Mouse (Mus musculus) left cerebral cortex, adult 18-20 months (tissue): ENCODE measurements around the gene Zfp563. TPM values are rescaled to one million over a fixed set of nuclear protein-coding genes. Genes with fewer than 3 reads are reported as not detected.

Experiments used
- DNase-seq, 2 experiments: peaks; one replicate each; pipeline ENCODE4 v3.0.0; 2021 to 2022; ENCODE audit warnings: low spot score in 2 of 2, mixed read lengths in 1 of 2
- long read RNA-seq, 2 experiments: library from polyadenylated mRNA; stranded (forward); transcript quantifications; one replicate each; pipeline ENCODE4 v2.0.0; 2021
- total RNA-seq, 2 experiments: library from RNA; stranded (reverse); gene quantifications; 2 replicates each; pipeline ENCODE4 v1.2.3; 2021

Gene Zfp563
- total RNA-seq = 10 to 100 TPM; 16.5 to 21.2 TPM
- long read RNA-seq, experiment 1, full-length matches to known transcripts = 4 of 6 reads
- long read RNA-seq, experiment 1, partial matches to known transcripts = 0 of 6 reads
- long read RNA-seq, experiment 1, other reads (novel, unspliced or antisense) = 2 of 6 reads
- long read RNA-seq, experiment 2, partial matches to known transcripts = 0 of 5 reads
- long read RNA-seq, experiment 2, other reads (novel, unspliced or antisense) = 3 of 5 reads

DNA sequence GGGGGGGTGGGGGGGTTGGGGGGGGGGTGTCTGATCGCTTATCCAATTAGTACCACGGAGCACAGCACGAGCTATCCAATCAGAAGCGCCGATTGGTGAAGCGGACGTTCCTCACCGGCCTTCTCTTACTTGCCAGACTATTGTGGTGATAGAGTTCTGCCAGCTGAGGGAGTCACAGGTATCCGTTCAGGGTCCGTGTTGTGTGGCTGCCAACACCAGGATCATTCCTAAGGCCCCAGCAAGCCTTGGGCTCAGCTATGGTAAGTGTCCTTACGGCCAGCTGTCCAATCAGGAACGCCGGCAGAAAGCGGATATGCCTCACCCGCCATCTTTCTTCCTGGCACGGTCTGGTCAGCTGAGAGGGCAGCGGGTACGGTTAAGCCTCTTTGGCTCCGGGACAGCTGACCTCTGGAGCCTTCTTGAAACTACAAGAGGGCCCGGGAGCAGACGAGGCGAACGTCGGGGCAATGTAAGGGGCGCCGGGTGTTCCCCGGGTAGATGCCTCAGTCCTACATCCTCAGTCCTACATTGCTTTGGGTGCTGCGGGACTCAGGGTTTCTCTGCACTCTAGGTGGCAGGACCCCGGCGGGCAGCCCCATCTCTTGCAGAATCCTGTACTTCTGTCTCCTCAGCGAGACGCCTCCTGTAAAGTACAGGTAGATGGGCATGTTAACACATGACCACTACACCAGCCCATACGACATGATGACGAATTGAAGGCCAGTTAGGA lies at the start of gene Zfp563:
TSS of gene Zfp563 (plus strand) at position 91 of the 730 bp plus-strand sequence.
- peak; percentile 93 to 94 for DNase-seq

DNA sequence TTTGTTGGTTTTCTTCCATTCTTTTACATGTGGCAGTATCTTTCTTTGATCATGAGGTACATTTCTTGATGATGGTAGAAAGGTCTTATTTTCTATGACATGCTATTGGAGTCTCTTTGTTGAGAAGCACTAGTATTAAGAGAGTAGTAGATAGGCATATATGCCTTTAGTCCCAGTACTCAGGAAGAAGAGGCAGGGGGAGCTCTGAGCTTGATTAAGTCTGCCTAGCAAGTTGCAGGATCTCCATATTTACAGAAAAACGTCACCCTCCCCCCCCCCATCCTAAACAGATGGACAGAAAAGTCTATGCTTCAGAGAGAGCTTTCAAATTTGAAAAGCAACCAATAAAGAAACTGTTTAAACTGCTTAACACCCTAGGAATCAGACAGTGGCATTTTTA lies 30.3 kb upstream of the Zfp563 start:
- no peak for DNase-seq

DNA sequence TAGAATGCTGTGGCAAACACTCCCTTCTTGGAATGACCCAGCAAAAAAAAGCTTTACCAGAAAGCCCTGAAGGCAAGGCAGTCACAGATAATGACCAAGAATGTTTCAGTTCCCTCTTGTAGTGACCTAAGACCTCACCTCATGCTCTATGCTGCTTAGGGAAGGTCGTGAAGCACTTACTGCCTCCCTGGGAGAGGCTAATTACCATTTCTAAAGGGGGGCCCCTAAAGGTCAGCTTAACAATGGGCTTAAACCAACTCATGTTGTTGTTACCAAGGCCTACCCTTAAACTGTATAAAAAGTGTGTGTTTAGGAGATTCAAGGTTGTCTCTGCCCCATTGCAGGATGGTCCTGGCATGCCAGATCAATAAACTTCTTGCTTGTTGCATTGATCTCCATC lies 26.1 kb upstream of the Zfp563 start:
- DNase-seq = no peak

DNA sequence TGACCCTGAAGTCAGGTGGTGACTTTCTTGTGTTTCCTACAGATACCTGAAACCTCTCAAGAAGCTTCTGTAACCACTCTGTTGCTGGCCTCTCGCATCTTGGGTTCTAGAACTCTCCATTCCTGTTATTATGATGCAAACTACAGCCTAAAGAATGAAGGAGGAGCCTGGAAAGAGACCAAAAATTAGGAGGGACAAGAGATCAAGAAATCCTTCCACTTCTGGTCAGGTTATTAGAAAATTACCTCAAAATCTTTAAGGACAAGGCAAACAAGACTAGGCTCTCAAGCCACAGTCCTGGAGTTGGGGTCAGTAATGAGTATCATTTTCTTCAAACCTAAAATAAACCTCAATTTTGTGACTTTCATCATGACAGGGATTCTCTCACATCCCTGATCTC lies 21.2 kb upstream of the Zfp563 start, which contains the start of gene 4921501E09Rik:
TSS of gene 4921501E09Rik (minus strand) at position 101 of the 400 bp plus-strand sequence.
- no peak for DNase-seq

DNA sequence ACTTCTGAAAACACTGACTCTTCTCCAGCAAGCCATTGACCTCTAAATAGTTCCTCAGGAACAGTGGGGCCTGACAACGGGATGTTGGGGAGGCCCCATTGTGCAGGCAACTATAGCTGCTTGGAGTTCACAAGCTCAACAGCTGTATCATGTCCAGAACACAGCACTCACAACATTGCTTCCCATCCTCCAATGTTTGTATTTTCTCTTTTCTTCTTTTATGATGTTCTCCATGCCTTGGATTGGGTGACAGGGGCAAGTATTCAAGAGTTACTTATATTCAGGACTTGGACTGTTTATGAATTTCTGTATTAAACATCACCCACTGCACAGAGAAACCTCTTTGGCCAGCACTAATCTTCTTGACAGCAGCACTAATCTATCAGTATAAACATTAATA lies 2.5 kb downstream of the Zfp563 start:
- DNase-seq = no peak

DNA sequence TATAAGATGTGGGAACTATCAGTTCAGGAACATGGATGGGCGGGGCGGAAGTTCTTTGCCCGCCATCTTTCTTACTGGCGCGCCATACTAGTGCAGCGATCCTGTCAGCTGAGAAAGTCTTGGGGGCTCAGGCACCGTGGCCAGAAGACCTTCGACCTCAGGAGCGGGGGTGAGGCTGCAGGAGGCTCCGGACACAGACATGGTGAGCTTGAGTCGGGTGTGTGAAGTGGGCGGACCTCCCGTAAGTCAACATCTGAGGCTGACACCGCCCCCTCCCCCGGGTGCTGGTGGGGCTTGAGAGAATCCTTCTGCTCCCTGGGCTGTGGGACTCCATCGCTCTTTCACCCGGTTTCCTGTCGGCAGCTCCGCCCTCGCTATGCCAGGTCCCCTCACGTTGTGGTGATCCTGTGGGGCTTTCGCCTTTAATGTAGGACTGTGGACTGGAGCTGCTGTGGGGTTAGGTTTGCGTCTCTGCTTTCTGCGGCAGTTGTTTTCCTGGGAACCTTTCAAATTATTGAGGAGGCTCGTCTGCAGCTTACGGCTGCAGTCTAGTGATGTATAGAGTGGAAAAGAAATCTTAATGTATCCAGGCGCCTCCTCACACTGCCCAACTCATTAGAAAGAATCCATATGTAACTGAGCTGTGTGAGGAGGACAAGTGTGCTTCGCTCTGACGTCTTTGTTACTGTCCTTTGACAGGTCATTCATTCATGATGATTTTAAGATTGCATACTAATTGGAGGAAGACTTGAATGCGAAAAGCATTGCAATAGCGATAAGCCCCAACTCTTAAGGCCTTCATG lies 3.5 kb downstream of the Zfp563 start:
- peak; percentile 81 to 85 for DNase-seq

DNA sequence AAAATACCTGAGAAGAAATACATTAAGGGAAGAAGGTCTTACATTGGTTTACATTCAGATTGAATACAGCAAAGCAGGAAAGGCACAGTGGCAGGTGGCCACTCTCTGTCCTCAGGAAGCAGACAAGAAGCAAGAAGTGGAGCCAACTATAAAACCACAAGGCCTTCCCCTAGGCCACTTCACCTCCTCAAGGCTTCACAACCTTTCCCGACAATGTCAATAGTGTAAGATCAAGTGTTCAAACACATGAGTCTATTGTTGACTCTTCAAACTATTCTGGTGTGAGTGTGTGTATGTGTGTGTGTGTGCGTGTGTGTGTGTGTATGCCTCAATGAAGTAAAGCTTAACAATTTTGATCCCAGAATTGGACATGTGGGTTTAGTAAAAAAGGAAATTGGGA lies 8.3 kb downstream of the Zfp563 start:
- no peak for DNase-seq

DNA sequence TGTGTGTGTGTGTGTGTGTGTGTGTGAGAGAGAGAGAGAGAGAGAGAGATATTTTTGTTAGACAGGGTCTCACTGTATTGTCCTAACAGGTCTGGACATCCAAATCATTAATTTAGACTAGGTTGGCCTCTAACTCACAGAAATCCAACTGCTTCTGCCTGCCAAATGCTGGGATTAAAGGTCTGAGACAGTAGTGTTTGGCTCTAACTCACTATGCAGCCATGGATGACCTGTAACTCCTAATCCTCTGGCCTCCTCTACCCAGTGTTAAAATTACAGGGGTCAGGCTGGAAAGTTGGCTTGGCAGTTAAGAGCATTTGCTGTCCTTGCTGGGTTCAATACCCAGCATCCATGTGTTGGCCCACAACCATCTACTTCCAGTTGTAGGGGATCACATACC lies 35.4 kb downstream of the Zfp563 start:
- DNase-seq = no peak

DNA sequence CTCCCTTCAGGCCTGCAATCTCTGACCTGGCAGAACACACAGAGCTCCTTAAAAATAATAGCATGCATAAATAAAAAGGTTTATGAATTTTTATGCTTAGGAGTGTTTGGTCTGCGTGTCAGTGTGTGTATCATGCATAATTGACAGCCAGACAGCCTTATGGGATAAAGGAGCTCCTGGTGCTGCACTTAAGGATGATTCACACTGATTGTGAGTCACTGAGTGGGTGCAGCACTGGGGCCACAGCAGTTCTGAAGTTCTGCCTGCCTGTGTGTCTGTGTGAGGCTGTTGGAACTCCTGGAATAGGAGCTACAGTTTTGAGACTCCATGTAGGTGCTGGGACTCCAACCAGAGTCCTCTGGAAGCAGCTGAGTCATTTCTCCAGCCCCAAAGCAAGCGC lies 37.1 kb downstream of the Zfp563 start:
- DNase-seq = peak; percentile 5 to 16

DNA sequence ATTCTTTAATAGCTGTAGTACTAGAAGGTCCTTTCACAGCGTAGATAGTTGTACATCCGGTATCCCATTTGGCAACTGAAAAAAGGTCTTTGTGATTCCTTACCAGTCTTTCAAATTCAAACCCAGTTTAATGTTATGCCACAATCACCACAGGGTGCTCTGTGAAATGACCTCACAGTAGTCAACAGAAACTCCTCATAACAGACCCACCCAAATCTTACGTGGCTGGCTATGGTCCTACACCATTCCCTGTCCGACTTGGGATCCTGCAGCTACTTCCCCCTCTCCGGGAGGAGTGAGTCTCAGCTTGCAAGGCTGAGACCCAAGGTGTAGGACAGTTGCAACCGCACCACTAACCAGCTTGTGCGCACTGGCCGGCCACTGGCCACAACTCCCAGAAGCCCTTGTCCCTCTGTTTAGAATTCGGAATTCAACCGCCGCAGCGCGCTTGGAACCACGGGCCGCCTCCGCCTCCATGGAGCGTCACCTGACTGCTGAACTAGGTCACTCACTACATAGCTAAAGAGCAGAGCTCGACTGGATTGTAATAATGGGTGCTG lies 50.2 kb downstream of the Zfp563 start, which contains the start of gene Morc2b:
TSS of gene Morc2b (minus strand) at position 423 of the 560 bp plus-strand sequence.
- DNase-seq = no peak

Other genes starting within 250 kb of the Zfp563 start
- gene Zfp870, start 197.7 kb upstream of the Zfp563 start, total RNA-seq = 10 to 100 TPM; 10.8 to 12.7 TPM
- gene Cyp4f14, start 172.0 kb upstream of the Zfp563 start, total RNA-seq = 1 to 10 TPM; 5.2 to 5.5 TPM
- gene Cyp4f13, start 141.9 kb upstream of the Zfp563 start, total RNA-seq = 10 to 100 TPM; 18.9 to 21.6 TPM
- 1 to 10 TPM; 4.2 to 5.0 TPM for gene Zfp472, start 123.5 kb upstream of the Zfp563 start, total RNA-seq
- gene Zfp952, start 96.2 kb upstream of the Zfp563 start, total RNA-seq = 10 to 100 TPM; 15.2 to 17.0 TPM
- gene Zfp763, start 55.9 kb upstream of the Zfp563 start, total RNA-seq = 10 to 100 TPM; 17.0 to 21.5 TPM
- not detected for gene 4921501E09Rik, start 21.3 kb upstream of the Zfp563 start, total RNA-seq
- gene Morc2b, start 50.4 kb downstream of the Zfp563 start, total RNA-seq = 1 to 10 TPM; 2.6 to 4.4 TPM
- gene Olfr55, start 79.1 kb downstream of the Zfp563 start, total RNA-seq = not detected
- gene Olfr239, start 102.0 kb downstream of the Zfp563 start, total RNA-seq = not detected
- under 1 TPM; 0.60 to 0.66 TPM for gene Olfr1564, start 132.4 kb downstream of the Zfp563 start, total RNA-seq
- gene Zfp955a, start 165.8 kb downstream of the Zfp563 start, total RNA-seq = 10 to 100 TPM; 12.3 to 12.5 TPM
- not detected for gene Olfr63, start 175.4 kb downstream of the Zfp563 start, total RNA-seq
- 10 to 100 TPM; 30.9 to 33.3 TPM for gene Zfp955b, start 200.2 kb downstream of the Zfp563 start, total RNA-seq